Mouse (Mus musculus): ENCODE measurements around the gene Taf3.

Gene Taf3

GRCm38 (mm10) chr2:9955576-9956535 lies 92.5 kb downstream of the Taf3 start:
- DNase-seq = no peak

- DNase-seq = no peak
These were observed 101.7 kb downstream of the Taf3 start for GRCm38 (mm10) chr2:9946739-9947138.

- no peak for DNase-seq
These were observed 102.8 kb downstream of the Taf3 start for GRCm38 (mm10) chr2:9945611-9946010.

- no peak for DNase-seq
These were observed 105.4 kb downstream of the Taf3 start for GRCm38 (mm10) chr2:9943011-9943410.

- DNase-seq = peak; percentile 18
These were observed 109.1 kb downstream of the Taf3 start for GRCm38 (mm10) chr2:9939250-9939649.

- DNase-seq = no peak
These were observed 112.4 kb downstream of the Taf3 start for GRCm38 (mm10) chr2:9935965-9936364.

- DNase-seq = no peak
These were observed 121.5 kb downstream of the Taf3 start for GRCm38 (mm10) chr2:9926905-9927283.

GRCm38 (mm10) chr2:9926194-9926904 lies 122.0 kb downstream of the Taf3 start:
- DNase-seq = no peak

GRCm38 (mm10) chr2:9918691-9919471 lies 129.5 kb downstream of the Taf3 start:
- no peak for DNase-seq

GRCm38 (mm10) chr2:9917602-9918001 lies 130.8 kb downstream of the Taf3 start:
- DNase-seq = no peak

GRCm38 (mm10) chr2:9905995-9906394 lies 142.4 kb downstream of the Taf3 start:
- no peak for DNase-seq

GRCm38 (mm10) chr2:9903854-9904560 lies 144.4 kb downstream of the Taf3 start:
- DNase-seq = no peak

- DNase-seq = no peak
These were observed 150.6 kb downstream of the Taf3 start for GRCm38 (mm10) chr2:9897846-9898245.

GRCm38 (mm10) chr2:9896097-9896770 lies 152.2 kb downstream of the Taf3 start:
- no peak for DNase-seq

GRCm38 (mm10) chr2:9894836-9895593 lies 153.4 kb downstream of the Taf3 start:
- no peak for DNase-seq

GRCm38 (mm10) chr2:9893272-9893953 lies 155.0 kb downstream of the Taf3 start:
- DNase-seq = no peak

GRCm38 (mm10) chr2:9892541-9892940 lies 155.9 kb downstream of the Taf3 start:
- no peak for DNase-seq

GRCm38 (mm10) chr2:9890906-9891305 lies 157.5 kb downstream of the Taf3 start:
- DNase-seq = no peak

- DNase-seq = no peak
These were observed 158.1 kb downstream of the Taf3 start for GRCm38 (mm10) chr2:9890251-9890650.

- peak; percentile 36 for DNase-seq
These were observed 158.7 kb downstream of the Taf3 start, which contains the start of gene Gata3 for GRCm38 (mm10) chr2:9889651-9890183. Gene Gata3 (minus strand): TSS chr2:9890034.

All from thymus, postnatal 25 days (tissue).